Mouse (Mus musculus): ENCODE results near the gene 2900026A02Rik. TPM values are rescaled to one million over a fixed set of nuclear protein-coding genes. Genes with fewer than 3 reads are reported as not detected.
A peak's percentile ranks its signal among the peaks of the same experiment; 100 is the strongest.

2900026A02Rik gene
- 5.7 and 5.9 TPM in 2 replicates for polyA plus RNA-seq (2012; ENCODE audit: insufficient read depth, insufficient read length, missing spikeins)

- Histone ChIP-seq H3K27ac (ENCODE audit: insufficient read depth, low read depth, low read length) (no peak within 1 kb of the TSS), H3K4me1 (ENCODE audit: control insufficient read depth, insufficient read depth, low read length) (peaks cover 31% of the 10 kb centered on the region), H3K4me3 (ENCODE audit: insufficient read depth, low read length) (peak within 1 kb of the TSS; percentile 69)
- TF ChIP-seq POLR2A (IDR thresholded peaks at IDR 0.05; ENCODE audit: borderline replicate concordance, low read depth, low read length), result no peak
- TF ChIP-seq CTCF (IDR thresholded peaks at IDR 0.05; ENCODE audit: low read depth, low read length), result peak; percentile 89
These were observed at the start of gene 2900026A02Rik for GRCm38 (mm10) chr5:113221147-113221865. 2900026A02Rik (minus strand) TSS chr5:113221236.

DNA sequence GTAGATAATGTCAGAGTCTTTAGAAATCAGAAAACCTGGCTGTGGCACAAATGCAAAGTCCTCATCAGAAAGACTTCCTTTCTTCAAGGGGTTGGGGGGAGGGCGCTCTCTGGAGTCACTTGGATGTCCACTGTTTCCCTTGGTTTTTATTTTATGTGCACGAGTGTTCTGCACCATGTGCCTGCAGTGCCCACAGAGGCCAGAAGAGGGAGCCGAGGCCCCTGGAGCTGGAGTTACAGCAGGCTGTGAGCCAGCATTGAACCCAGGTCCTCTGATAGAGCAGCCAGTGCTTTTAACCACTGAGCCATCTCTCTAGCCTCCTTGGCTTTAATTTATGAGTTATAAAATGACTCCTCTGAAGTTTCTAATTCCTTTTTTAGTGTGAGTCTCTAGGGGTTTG is 49.0 kb upstream of the 2900026A02Rik start:
- no peak overlapping the region for H3K27ac ChIP-seq (ENCODE audit: insufficient read depth, low read depth, low read length)
- no peak overlapping the region for H3K4me3 ChIP-seq (ENCODE audit: insufficient read depth, low read length)
- TF ChIP-seq POLR2A (IDR thresholded peaks at IDR 0.05; ENCODE audit: borderline replicate concordance, low read depth, low read length) (no peak), CTCF (IDR thresholded peaks at IDR 0.05; ENCODE audit: low read depth, low read length) (no peak)
- H3K4me1 ChIP-seq (ENCODE audit: control insufficient read depth, insufficient read depth, low read length), result no peaks in the 10 kb centered on the region

- H3K27ac ChIP-seq (ENCODE audit: insufficient read depth, low read depth, low read length), result no peak overlapping the region
- TF ChIP-seq POLR2A (IDR thresholded peaks at IDR 0.05; ENCODE audit: borderline replicate concordance, low read depth, low read length) (no peak), CTCF (IDR thresholded peaks at IDR 0.05; ENCODE audit: low read depth, low read length) (no peak)
- H3K4me3 ChIP-seq (ENCODE audit: insufficient read depth, low read length), result no peak overlapping the region
- H3K4me1 ChIP-seq (ENCODE audit: control insufficient read depth, insufficient read depth, low read length), result no peaks in the 10 kb centered on the region
These were observed 47.2 kb upstream of the 2900026A02Rik start for GRCm38 (mm10) chr5:113268246-113268645.

DNA sequence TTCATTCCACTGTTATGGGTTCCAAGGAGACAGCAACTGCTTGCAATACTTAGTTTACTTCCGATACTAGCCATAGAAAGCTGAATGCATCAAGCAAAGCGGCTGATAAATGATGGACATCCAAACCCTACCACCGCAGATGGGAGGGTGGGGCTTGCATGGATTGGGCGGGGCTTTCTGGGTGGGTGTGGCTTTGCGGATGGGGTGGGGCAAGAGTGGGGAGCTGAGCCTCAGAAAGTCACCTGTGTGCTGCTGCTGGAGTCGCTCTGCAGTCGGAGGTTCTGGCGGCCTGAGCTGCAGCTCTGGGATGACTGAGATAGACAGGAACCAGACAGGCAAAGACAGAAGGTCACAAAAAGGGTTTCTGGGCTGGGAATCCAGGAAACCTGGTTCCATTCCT is 44.6 kb upstream of the 2900026A02Rik start:
- TF ChIP-seq POLR2A (IDR thresholded peaks at IDR 0.05; ENCODE audit: borderline replicate concordance, low read depth, low read length), result no peak
- no peak for TF ChIP-seq CTCF (IDR thresholded peaks at IDR 0.05; ENCODE audit: low read depth, low read length)
- Histone ChIP-seq H3K27ac (ENCODE audit: insufficient read depth, low read depth, low read length) (no peak overlapping the region), H3K4me3 (ENCODE audit: insufficient read depth, low read length) (no peak overlapping the region), H3K4me1 (ENCODE audit: control insufficient read depth, insufficient read depth, low read length) (no peaks in the 10 kb centered on the region)

DNA sequence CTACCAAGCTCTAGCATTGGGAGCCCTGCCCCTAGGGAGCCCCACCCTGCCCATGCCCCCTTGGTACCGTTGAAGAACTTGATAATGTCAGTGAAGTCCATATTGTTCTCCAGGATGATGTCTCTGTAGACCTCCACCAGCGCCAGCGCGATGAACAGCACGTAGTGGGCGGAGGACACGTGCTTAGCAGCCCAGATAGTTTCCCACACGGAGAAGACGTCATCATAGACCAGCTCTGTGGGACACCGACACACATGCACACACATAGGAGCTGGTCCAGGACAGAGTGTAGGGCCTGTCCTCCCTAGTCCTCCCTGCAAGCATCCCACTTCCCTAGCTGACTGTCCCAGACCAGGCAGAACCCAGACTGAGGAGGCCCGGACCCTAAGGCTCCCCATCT is 29.8 kb upstream of the 2900026A02Rik start:
- Histone ChIP-seq H3K27ac (ENCODE audit: insufficient read depth, low read depth, low read length) (no peak overlapping the region), H3K4me1 (ENCODE audit: control insufficient read depth, insufficient read depth, low read length) (no peaks in the 10 kb centered on the region), H3K4me3 (ENCODE audit: insufficient read depth, low read length) (no peak overlapping the region)
- TF ChIP-seq CTCF (IDR thresholded peaks at IDR 0.05; ENCODE audit: low read depth, low read length) (no peak), POLR2A (IDR thresholded peaks at IDR 0.05; ENCODE audit: borderline replicate concordance, low read depth, low read length) (no peak)

DNA sequence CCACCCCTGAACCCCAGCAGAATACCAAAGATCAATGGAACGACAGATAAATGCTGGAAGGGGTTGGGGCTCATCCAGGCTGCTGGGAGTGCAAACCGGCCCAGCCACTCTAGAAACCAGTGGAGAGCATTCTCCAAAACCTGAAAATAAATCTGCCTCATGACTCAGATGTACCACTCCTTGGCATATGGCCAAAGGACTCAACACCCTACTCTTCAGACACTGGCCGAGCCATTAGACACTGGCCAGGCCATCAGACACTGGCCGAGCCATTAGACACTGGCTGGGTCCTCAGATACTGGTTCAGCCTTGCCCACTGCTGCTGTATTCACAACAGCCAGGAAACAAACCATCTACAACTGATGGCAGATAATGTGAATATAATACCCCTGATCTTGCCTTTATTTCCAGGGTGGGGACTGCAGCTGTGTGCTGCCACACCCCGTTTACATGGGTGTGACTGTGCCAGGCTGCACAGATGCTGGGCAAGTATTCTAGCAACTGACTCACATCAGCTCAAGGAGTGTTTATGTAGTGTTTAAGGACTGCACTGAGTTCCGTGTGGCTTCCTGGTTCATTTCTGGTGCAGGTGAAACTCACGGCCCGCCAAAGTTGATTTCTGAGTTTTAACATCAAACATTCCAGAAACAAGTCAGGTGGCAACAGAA is 28.4 kb upstream of the 2900026A02Rik start:
- H3K4me1 ChIP-seq (ENCODE audit: control insufficient read depth, insufficient read depth, low read length), result no peaks in the 10 kb centered on the region
- TF ChIP-seq POLR2A (IDR thresholded peaks at IDR 0.05; ENCODE audit: borderline replicate concordance, low read depth, low read length) (no peak), CTCF (IDR thresholded peaks at IDR 0.05; ENCODE audit: low read depth, low read length) (no peak)
- no peak overlapping the region for H3K27ac ChIP-seq (ENCODE audit: insufficient read depth, low read depth, low read length)
- no peak overlapping the region for H3K4me3 ChIP-seq (ENCODE audit: insufficient read depth, low read length)

GRCm38 (mm10) chr5:113230196-113230595 is 9.2 kb upstream of the 2900026A02Rik start:
- no peak overlapping the region for H3K27ac ChIP-seq (ENCODE audit: insufficient read depth, low read depth, low read length)
- peaks cover 12% of the 10 kb centered on the region for H3K4me1 ChIP-seq (ENCODE audit: control insufficient read depth, insufficient read depth, low read length)
- no peak for TF ChIP-seq POLR2A (IDR thresholded peaks at IDR 0.05; ENCODE audit: borderline replicate concordance, low read depth, low read length)
- TF ChIP-seq CTCF (IDR thresholded peaks at IDR 0.05; ENCODE audit: low read depth, low read length), result no peak

DNA sequence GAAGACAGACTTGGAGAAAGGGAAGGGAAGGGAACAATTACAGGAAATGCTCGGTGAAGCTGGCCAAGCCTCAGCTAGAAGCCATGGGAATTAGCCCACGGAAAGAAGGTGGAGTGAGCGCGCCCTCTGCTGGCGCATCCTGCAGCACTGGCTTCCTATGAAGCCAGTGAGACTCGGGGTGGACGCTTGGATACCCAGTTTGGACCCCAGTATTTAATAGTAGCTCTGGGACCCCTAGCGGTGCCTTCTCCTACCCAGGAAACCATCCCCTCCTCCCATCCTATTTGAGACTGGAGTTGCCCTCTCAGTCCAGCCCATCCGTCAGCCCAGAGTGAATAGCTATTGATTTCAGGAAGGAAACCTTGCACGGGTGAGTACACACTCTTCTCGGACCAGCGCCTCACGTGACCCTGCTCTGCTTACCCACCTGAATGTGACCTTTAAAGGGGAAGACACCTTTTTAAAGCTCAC is 5.6 kb upstream of the 2900026A02Rik start, which contains the start of gene Tmem211:
Gene Tmem211, plus strand, starts transcription at position 278 of the 471 bp plus-strand sequence.
- H3K27ac ChIP-seq (ENCODE audit: insufficient read depth, low read depth, low read length), result peak within 1 kb of the TSS; percentile 23; the same call in 1 of the 2 replicates
- 0 out of 2 replicates have a peak within 1 kb of the TSS, but pooled peaks have one; percentile 4 for H3K4me3 ChIP-seq (ENCODE audit: insufficient read depth, low read length)
- TF ChIP-seq POLR2A (IDR thresholded peaks at IDR 0.05; ENCODE audit: borderline replicate concordance, low read depth, low read length) (no peak), CTCF (IDR thresholded peaks at IDR 0.05; ENCODE audit: low read depth, low read length) (peak; percentile 96)
- H3K4me1 ChIP-seq (ENCODE audit: control insufficient read depth, insufficient read depth, low read length), result peaks cover 33% of the 10 kb centered on the region

More at GRCm38 (mm10) chr5:113230196-113230595, 9.2 kb upstream of the 2900026A02Rik start:
- no peak overlapping the region for H3K4me3 ChIP-seq (ENCODE audit: insufficient read depth, low read length)

DNA sequence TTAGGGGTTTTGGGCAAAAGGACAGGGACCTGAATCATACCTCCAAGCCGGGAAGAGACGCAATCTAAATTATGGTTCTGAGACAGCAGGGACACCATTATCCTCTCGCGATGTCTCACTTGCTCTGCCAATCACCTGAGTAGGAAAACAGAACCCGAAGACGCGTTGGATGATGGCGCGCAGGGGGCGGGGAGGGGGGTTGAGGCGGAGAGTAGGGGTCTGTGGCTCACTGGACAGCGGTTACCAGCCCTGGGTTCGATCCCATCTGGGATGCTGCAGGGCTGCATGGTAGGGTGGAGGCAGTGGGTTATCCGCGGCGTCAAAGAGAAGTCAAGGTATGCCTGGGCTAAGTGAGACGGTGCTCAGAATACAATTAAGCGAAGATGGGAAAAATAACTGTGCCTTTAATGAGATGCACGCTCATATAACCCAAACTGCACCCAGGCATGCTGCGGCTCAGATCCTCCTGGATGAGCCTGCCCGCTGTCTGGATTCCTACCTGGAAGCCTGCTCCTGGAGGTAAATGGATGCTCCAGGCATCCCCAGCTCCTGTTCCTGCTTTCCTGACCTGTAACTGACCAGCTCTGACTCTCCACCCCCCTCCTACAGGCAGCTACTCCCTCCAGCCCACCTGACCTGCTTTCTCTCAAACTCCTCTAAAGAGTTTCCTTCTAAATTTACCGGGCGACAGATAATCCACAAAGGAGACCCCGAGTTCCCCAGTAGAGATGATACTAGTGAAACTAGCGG is 4.8 kb upstream of the 2900026A02Rik start:
- Histone ChIP-seq H3K27ac (ENCODE audit: insufficient read depth, low read depth, low read length) (peak overlapping the region; percentile 97), H3K4me1 (ENCODE audit: control insufficient read depth, insufficient read depth, low read length) (peaks cover 33% of the 10 kb centered on the region), H3K4me3 (ENCODE audit: insufficient read depth, low read length) (no peak overlapping the region)
- no peak for TF ChIP-seq POLR2A (IDR thresholded peaks at IDR 0.05; ENCODE audit: borderline replicate concordance, low read depth, low read length)

Measured in bone marrow macrophage, adult 2 months (primary cell).